In the genomic region with DNA sequence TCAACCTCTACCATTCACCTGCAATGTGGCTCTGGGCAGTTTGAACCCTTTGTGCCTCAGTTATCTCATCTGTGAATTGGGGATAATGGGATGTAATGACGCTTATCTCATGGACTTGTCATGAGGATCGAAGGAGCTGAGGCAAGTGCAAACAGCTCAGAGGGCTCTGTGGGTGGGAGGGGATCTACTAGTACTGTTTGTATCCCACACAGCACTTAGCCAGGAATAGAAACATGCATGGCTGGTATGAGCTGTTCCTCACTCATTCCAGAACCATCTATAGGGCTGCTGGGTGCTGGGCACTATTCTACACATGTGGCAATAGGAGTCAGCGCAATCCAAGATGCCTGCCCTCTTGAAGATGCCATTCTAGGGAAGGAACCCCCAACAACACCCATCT, we compare ENCODE assay signal across 21 mouse cellular contexts. TPM values are rescaled to one million over a fixed set of nuclear protein-coding genes. Genes with fewer than 3 reads are reported as not detected.
DNase-seq lines count a peak whose midpoint lies in the region; ATAC-seq lines count a peak whose summit lies in the region.
"Had no signal": no experiment of that assay in that cellular context is flagged by ENCODE, and none has a peak within 500 bp of the region (broad histone marks: within the 10 kb centered on the region; RNA-seq: fewer than 3 reads in every experiment).

No protein-coding gene starts in this region.

- no peaks in the 10 kb centered on the region for H3K9me3 ChIP-seq in stomach, embryonic 16.5 days (replicated peaks; ENCODE audit: control insufficient read depth, low read length)
- H3K9me3 ChIP-seq: embryonic facial prominence, embryonic 13.5 days; forebrain, embryonic 13.5 days; hindbrain, embryonic 10.5 days; hindbrain, embryonic 15.5 days had no signal

- 77% methylated on average over 3 of the region's 3 CpGs for WGBS in stomach, embryonic 16.5 days

- no peak for ATAC-seq in stomach, embryonic 16.5 days (ENCODE audit: insufficient read depth, low FRiP score)
- ATAC-seq: forebrain, embryonic 13.5 days had no signal

- intact Hi-C loops in gastrocnemius, postnatal 14 days (cut with DNase I; ENCODE audit: low total_unique reads), result loop anchor here (5.0 kb wide), 1 partner anchor 47 kb away; no protein-coding TSS in a partner anchor

- no peak overlapping the region for H3K4me3 ChIP-seq in stomach, embryonic 16.5 days (replicated peaks; ENCODE audit: low read length)
- H3K4me3 ChIP-seq: embryonic facial prominence, embryonic 13.5 days; forebrain, embryonic 13.5 days; gastrocnemius, adult 2 months; heart, adult 2 months; hindbrain, embryonic 10.5 days; hindbrain, embryonic 15.5 days had no signal

- no peaks in the 10 kb centered on the region for H3K36me3 ChIP-seq in stomach, embryonic 16.5 days (ENCODE audit: control insufficient read depth, insufficient read depth, low read length)
- H3K36me3 ChIP-seq: embryonic facial prominence, embryonic 13.5 days; hindbrain, embryonic 10.5 days; hindbrain, embryonic 15.5 days had no signal

- peak overlapping the region; percentile 73 for H3K27ac ChIP-seq in stomach, embryonic 16.5 days (ENCODE audit: low read length)
- H3K27ac ChIP-seq: embryonic facial prominence, embryonic 13.5 days; forebrain, embryonic 13.5 days; gastrocnemius, adult 2 months; heart, adult 2 months; hindbrain, embryonic 10.5 days; hindbrain, embryonic 15.5 days had no signal

- no peak overlapping the region for H3K4me2 ChIP-seq in stomach, embryonic 16.5 days (ENCODE audit: low read depth, low read length)
- H3K4me2 ChIP-seq: embryonic facial prominence, embryonic 13.5 days; forebrain, embryonic 13.5 days; heart, embryonic 11.5 days; hindbrain, embryonic 15.5 days had no signal

- 0 out of 2 replicates have a peak, but pooled peaks cover 5% of the 10 kb centered on the region for H3K4me1 ChIP-seq in stomach, embryonic 16.5 days (ENCODE audit: control insufficient read depth, insufficient read depth, low read length)
- H3K4me1 ChIP-seq: embryonic facial prominence, embryonic 13.5 days; forebrain, embryonic 13.5 days; hindbrain, embryonic 15.5 days had no signal

- no peaks in the 10 kb centered on the region for H3K27me3 ChIP-seq in stomach, embryonic 16.5 days (ENCODE audit: control insufficient read depth, insufficient read depth, low read length)
- H3K27me3 ChIP-seq: embryonic facial prominence, embryonic 13.5 days; forebrain, embryonic 13.5 days; hindbrain, embryonic 15.5 days had no signal

- peak; percentile 9 to 15 for DNase-seq in frontal cortex, postnatal 36 days (ENCODE audit: low spot score in 2 of 2)
- DNase-seq in frontal cortex, postnatal 14 days (ENCODE audit: low spot score in 2 of 2), result no peak
- peak; percentile 19 for DNase-seq in right cerebral cortex, adult 18-20 months
- DNase-seq in right cerebral cortex, postnatal 10 days (ENCODE audit: low spot score in 2 of 2), result no peak
- no peak for DNase-seq in gastrocnemius, postnatal 14 days
- no peak for DNase-seq in liver
- DNase-seq: adrenal gland, postnatal 10 days; cerebellum, adult 18-20 months; cerebellum, adult 9-11 months; cerebellum, postnatal 36 days; gastrocnemius, adult 2 months; gastrocnemius, postnatal 36 days; heart, adult 2 months had no signal

- no peak overlapping the region for H3K9ac ChIP-seq in stomach, embryonic 16.5 days (ENCODE audit: low read length)
- H3K9ac ChIP-seq: embryonic facial prominence, embryonic 13.5 days; forebrain, embryonic 13.5 days; hindbrain, embryonic 15.5 days had no signal

RNA-seq across cellular contexts. Expression of a gene that starts 32.9 kb away (rescaled TPM):
- polyA plus RNA-seq in stomach, embryonic 16.5 days (2015; fragmentation: Nextera tagmentation; extraction: Ambion mirVana), result 0.94 and 1.4 TPM in 2 replicates
- total RNA-seq in gastrocnemius, postnatal 14 days (2021), result 1 to 10 TPM; 3.3 to 4.0 TPM
- total RNA-seq: MEL had no signal
- polyA plus RNA-seq: C2C12; forebrain, embryonic 13.5 days; hindbrain, embryonic 15.5 days had no signal

Comparison
In these comparisons a context has a peak if more than half of its experiments do, and no peak if none do; other contexts are left out.
1. DNase-seq: peak in frontal cortex, postnatal 36 days (2 of 2) and right cerebral cortex, adult 18-20 months (single experiment); none in frontal cortex, postnatal 14 days (0 of 2), right cerebral cortex, postnatal 10 days (0 of 2), gastrocnemius, postnatal 14 days (single experiment) and liver (single experiment).